Mouse (Mus musculus) hindbrain, embryonic 10.5 days (tissue): ENCODE measurements around the gene Gm43518. TPM values are rescaled to one million over a fixed set of nuclear protein-coding genes. Genes with fewer than 3 reads are reported as not detected.

Source experiments
- DNase-seq: peaks from one replicate; pipeline ENCODE4 v3.0.0-alpha.2; 2017; ENCODE audit warnings: low spot score
- H3K27ac ChIP-seq: fragments of 300-500 bp; sonication (generic); 2 replicates; pipeline ENCODE4 v1.5.1; 2016; ENCODE audit warnings: mild to moderate bottlenecking, moderate library complexity
- H3K27me3 ChIP-seq: fragments of 300-500 bp; sonication (generic); 2 replicates; pipeline ENCODE4 v1.6.1; 2016; ENCODE audit warnings: mild to moderate bottlenecking; ENCODE audit not compliant: poor library complexity, insufficient read depth, severe bottlenecking
- H3K36me3 ChIP-seq: fragments of 300-500 bp; sonication (generic); 2 replicates; pipeline ENCODE4 v1.6.1; 2016; ENCODE audit warnings: mild to moderate bottlenecking, moderate library complexity
- H3K4me1 ChIP-seq: fragments of 300-500 bp; sonication (generic); replicated peaks from 2 replicates; pipeline ENCODE4 v1.6.1; 2016; ENCODE audit warnings: mild to moderate bottlenecking
- H3K4me3 ChIP-seq: fragments of 300-500 bp; sonication (generic); 2 replicates; pipeline ENCODE4 v1.5.1; 2016; ENCODE audit warnings: mild to moderate bottlenecking, moderate library complexity
- H3K9me3 ChIP-seq: fragments of 300-500 bp; sonication (generic); 2 replicates; pipeline ENCODE4 v1.6.1; 2016; ENCODE audit warnings: mild to moderate bottlenecking, moderate library complexity
- WGBS: fragments of 180-500 bp; shearing (Covaris S2); methylation state at CpG from one replicate; pipeline ENCODE4 v1.1.7; 2016; 5-methylcytosine and 5-hydroxymethylcytosine counted together
- polyA plus RNA-seq: library from polyadenylated mRNA; unstranded; fragments of >200 nt; fragmentation: Nextera tagmentation; extraction: Ambion mirVana; gene quantifications from 2 replicates; pipeline ENCODE4 v1.2.1, GENCODE M21; 2016

Gm43518 gene
- polyA plus RNA-seq, 1 experiment from 2014 or later, result 1.9 TPM

DNA sequence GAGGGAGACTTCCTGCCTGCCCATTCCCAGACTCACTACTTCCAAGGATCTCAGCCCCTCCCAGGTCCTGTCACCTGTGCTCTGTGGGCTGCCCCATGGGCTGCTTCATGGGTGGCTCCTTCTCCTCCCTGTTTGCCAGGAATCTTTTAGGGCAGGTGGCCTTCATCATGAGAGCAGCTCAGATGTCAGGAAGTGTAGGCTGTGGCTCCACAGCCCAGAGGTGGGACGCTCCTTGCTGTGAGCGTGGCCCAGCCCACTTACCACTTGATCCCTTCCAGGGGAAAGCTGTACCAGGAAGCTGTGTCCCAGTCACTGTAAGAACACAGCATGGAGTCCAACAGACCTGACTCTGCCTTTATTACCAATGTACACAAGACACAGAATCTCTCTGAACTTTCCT lies 59.7 kb downstream of the Gm43518 start:
- no peak for DNase-seq
- 69% methylated on average over 2 of the region's 2 CpGs for WGBS
- Histone ChIP-seq H3K27me3 (peaks cover 5% of the 10 kb centered on the region; the same call in 1 of the 2 replicates), H3K9me3 (no peaks in the 10 kb centered on the region), H3K4me3 (no peak overlapping the region), H3K27ac (no peak overlapping the region), H3K36me3 (no peaks in the 10 kb centered on the region), H3K4me1 (peaks cover 66% of the 10 kb centered on the region)

DNA sequence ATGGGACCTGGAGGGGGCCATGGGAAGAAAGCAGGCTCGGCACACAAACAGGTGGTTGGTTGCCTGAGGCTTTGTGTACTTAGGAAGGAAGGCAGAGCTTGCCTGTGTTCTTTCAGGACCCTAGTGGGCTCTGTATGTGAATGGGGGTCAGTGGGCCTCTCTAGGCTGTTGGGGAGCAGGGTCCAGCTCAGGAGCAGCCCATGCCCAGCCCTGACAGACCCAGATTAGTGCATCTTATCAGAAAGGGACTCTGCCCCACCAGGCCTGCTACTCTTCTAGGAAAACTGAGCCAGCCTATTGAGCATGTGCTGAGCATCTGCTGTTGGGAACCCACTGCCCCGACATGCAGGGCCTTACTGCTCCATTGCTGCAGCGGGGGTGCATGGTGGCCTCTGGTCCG lies 60.3 kb downstream of the Gm43518 start:
- Histone ChIP-seq H3K27me3 (peaks cover 10% of the 10 kb centered on the region), H3K4me1 (peaks cover 72% of the 10 kb centered on the region), H3K4me3 (no peak overlapping the region), H3K36me3 (no peaks in the 10 kb centered on the region), H3K27ac (peak overlapping the region; percentile 60), H3K9me3 (no peaks in the 10 kb centered on the region)
- no peak for DNase-seq
- WGBS, result 85% methylated on average over 4 of the region's 4 CpGs

Other genes starting within 250 kb of the Gm43518 start
- 44.4 and 52.0 TPM in 2 replicates for gene Clip1, start 242.8 kb upstream of the Gm43518 start, polyA plus RNA-seq
- 77.4 and 92.5 TPM in 2 replicates for gene Zcchc8, start 206.3 kb upstream of the Gm43518 start, polyA plus RNA-seq
- 104 and 125 TPM in 2 replicates for gene Rsrc2, start 178.0 kb upstream of the Gm43518 start, polyA plus RNA-seq
- gene Kntc1, start 177.7 kb upstream of the Gm43518 start, polyA plus RNA-seq, result 31.0 and 43.3 TPM in 2 replicates
- gene Hcar2, start 61.9 kb upstream of the Gm43518 start, polyA plus RNA-seq, result 0.08 TPM in 1 of 2 replicates, not detected in the other
- not detected in 2 replicates for gene Hcar1, start 47.4 kb upstream of the Gm43518 start, polyA plus RNA-seq
- gene Denr, start 20.2 kb upstream of the Gm43518 start, polyA plus RNA-seq, result 152 and 166 TPM in 2 replicates
- gene Ccdc62, start 3.3 kb downstream of the Gm43518 start, polyA plus RNA-seq, result 5.1 and 6.6 TPM in 2 replicates
- gene Hip1r, start 46.2 kb downstream of the Gm43518 start, polyA plus RNA-seq, result 12.2 and 12.5 TPM in 2 replicates
- gene Vps37b, start 104.9 kb downstream of the Gm43518 start, polyA plus RNA-seq, result 57.5 and 71.8 TPM in 2 replicates
- gene Abcb9, start 168.4 kb downstream of the Gm43518 start, polyA plus RNA-seq, result 1.3 and 1.9 TPM in 2 replicates
- gene Ogfod2, start 184.9 kb downstream of the Gm43518 start, polyA plus RNA-seq, result 20.9 and 23.9 TPM in 2 replicates
- 117 and 126 TPM in 2 replicates for gene Arl6ip4, start 188.7 kb downstream of the Gm43518 start, polyA plus RNA-seq